Mouse (Mus musculus): ENCODE results near the gene Exoc3l2. TPM values are rescaled to one million over a fixed set of nuclear protein-coding genes. Genes with fewer than 3 reads are reported as not detected.
A peak's percentile ranks its signal among the peaks of the same experiment; 100 is the strongest.
"Not testable (repeated sequence)": the region's sequence is repeated elsewhere in the genome, so short reads cannot be mapped to it uniquely, and the experiment has no call there.

Exoc3l2 gene
- total RNA-seq, 2 experiments from 2014 or later: 0.40 to 0.74 TPM

DNA sequence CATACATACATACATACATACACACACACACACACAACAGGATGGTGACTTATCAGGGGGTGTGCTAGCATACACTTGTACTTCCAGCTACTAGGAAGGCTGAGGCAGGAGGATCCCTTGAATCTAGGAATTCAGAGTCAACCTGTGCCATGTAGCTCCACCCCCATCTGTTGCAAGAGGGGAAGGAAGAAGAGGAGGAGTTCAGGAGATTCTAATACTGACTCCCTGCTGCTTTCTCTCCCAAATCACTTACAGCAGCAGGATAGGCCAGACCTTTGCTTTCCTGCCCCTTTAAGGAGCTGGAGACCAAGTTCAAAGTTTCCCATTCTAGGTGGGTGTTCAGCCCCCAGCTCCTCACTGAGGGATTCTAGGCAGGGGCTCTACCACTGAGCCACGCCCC lies 22.4 kb downstream of the Exoc3l2 start:
- DNase-seq (ENCODE audit: low spot score in 2 of 2): no peak

DNA sequence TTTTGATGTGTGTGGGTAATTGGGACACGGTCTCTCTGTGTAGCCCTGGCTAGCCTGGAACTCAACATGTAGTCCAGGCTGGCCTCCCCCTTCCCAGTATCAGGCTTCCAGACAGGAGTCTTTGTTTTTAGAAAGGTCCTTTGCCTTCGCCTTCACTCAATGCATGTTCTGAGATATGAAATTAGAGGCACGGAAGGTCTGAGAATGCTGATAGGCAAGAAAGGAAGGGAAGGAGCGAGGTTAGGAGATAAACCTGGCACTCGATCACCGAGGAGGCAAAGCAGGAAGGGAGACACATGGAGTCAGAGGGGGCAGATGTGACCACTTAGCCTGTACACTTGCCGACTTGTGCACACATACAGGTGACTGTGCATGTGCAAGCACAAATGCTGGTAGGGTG lies 23.4 kb downstream of the Exoc3l2 start:
- DNase-seq (ENCODE audit: low spot score in 2 of 2): no peak

DNA sequence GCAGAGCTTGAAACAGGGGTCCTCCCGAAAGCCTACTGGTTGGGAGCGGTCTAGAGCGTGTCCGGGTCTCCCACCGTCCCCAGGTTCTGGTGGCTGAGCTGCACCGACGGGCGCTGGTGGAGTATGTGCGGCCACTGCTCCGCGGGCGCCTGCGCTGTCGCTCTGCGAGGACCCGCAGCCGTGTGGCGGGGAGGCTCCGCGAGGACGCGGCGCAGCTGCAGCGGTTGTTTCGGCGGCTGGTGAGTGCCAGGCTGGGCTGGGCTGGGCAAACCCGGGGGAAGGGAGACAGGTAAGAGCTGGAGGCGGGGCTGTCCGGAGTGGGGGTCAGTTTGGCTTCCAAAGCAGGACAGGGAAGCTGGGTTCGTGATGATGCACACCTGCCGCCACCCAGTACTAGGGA lies 26.4 kb downstream of the Exoc3l2 start:
- peak in 1 of 2 experiments; percentile 20 for DNase-seq (ENCODE audit: low spot score in 2 of 2)

DNA sequence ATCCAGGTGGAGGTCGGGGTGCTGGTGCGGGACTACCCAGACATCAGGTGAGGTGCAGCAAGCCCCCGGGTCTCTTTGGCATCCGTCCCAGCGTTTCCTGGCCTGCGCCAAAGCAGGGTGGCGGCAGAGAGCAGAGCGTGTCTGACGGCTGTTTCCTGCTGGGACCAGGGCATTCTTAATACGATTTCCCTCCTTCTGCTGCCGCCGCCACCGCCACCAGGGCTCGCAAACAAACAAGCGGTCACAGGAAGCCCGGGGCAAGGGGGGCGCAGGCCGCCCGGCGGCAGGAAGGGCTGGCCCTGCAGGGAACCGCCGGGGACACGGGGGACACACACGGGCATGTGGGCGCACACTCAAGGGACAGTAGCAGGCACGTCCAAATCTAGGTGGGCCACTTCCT lies 28.6 kb downstream of the Exoc3l2 start:
- DNase-seq (ENCODE audit: low spot score in 2 of 2): no peak

DNA sequence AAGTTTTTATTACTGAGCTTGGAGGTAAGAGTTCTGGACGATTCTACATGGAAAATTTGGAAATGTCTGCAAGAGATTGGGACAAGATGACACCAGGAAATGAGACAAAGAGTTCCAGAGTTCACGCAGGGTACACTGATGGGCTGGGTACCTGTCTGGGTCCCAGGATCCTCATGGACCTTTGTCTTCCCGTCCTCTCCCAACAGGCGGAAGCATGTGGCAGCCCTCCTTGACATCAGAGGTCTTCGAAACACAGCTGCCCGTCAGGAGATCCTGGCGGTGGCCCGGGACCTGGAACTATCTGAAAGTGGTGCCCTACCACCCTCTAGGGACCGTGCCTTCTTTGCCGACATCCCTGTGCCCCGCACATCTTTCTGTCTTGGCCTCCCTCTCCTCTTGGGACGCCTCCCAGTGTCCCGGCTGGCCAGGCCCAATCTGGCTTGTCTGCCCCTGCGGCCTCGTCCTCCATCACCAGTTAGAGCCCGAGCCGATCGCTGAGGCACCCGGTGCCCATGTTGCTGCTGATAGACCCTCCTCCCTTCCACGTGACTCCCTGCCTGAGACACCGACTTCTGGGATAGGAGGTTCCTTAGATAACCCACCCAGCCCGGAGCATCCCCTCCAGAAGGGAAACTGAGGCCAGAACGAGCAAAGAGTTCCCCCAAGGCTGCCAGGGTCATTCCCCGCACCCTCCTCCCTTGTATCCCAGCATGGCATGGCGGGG lies 31.8 kb downstream of the Exoc3l2 start:
- DNase-seq (ENCODE audit: low spot score in 2 of 2): no peak

DNA sequence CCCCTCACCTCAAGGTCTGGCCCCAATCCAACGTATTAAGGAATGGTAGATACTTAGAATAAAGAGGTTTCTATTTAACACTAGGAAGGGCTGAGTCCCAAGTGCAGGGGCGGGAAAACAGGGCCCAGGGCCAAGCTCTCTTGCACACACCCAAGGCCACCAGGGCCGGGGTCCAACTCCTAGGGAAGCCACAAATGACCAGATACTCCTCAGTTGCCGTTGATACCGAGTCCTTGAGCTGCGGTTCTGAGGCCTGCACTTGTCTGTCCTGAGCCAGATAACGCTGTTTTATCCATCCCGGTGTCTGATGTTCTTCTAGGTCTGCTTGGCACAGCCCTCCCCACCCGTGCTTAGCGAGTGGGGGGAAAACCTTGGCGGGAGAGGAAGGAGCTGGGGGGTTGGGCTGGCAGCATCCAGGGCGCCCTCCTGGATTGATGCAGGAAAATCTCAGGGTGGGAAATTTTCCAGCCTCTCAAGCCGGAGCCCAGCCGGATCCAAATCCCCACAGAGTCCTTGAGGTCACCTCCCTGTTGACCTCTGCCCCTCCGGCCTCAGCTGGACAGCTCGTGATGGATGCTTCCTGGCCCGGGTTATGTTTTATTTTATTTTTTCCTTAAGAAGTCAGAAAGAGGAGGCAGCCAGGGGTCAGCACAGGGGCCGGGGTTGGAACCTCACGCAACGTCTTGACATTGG lies 32.5 kb downstream of the Exoc3l2 start:
- no peak for DNase-seq (ENCODE audit: low spot score in 2 of 2)

DNA sequence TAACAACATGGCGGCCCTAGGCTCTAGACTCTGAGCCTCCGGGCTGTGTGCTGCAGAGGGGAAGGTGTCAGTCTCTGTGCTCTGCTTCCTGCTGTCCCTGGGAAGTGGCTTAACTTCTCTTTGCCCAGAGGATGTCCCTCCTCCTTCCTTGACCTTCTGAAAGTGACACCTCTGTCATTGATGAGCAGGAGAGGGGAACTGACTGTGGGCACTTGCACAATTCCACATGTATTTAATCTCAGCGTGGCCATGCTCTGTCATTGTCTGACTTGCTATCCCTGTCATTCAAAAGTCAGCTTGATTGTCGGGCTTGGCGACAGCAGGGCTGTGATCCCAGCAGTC lies 33.1 kb downstream of the Exoc3l2 start:
- no peak for DNase-seq (ENCODE audit: low spot score in 2 of 2)

DNA sequence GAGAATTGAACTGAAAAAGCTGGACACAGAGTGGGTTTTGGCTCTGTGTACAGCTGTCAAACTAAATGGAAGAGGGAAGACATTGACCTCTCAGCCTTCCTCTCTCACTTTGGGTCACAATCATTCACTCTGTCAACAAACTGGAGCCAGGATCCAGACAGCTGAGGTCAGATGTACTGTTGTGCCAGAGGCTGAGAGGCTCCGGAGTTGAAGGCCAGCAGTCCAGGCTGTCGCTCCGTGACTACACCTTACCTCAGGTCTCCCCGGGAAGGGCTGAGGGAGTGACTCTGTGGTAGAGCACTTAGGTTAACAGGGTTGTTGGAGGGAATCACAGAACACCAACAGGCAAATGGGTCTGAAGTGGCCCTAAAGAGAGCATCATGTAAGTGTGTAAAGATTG lies 35.2 kb downstream of the Exoc3l2 start:
- no peak for DNase-seq (ENCODE audit: low spot score in 2 of 2)

DNA sequence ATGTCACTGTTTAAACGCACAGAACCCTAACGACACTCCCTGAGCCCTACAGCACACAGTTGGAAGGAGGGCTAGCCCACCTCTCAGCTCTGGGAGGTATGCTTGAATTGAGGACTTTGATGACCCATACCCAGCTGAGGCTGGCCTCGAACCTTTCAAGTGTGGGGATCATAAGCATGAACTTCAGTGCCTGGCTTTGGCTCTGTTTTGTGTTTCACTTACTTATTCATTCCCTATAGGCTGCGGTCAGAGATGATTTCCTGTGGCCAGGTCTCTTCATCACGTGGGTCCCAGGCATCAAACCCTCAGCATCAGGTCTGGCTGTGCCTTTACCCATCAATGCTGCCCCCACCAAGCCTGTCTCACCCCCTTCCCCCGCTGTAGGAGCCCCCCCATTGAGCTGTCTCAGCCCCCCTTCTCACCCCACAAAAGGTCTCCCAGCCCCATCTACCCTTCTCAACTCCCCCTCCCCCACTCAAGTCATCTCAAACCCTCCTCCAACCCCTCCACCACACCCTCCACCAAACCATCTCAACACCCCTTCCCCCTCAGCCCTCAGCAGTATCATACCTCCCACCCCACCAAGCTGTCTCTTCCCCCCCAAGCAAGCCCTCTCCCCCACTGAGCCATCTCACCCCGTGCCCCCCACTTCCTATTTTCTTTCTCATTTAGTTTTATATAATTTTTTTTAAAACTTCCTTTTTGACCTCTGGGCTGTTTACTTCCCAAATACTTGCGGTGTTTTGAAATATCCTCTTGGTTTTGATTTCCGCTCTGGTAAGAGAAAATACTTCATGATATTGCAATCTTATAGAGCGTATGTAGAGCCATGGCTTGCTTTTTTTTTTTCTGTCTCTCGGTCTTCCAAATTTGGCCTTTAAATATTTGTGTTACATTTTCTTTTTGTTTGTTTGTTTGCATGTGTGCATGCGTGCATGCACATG lies 37.6 kb downstream of the Exoc3l2 start:
- no peak for DNase-seq (ENCODE audit: low spot score in 2 of 2)

DNA sequence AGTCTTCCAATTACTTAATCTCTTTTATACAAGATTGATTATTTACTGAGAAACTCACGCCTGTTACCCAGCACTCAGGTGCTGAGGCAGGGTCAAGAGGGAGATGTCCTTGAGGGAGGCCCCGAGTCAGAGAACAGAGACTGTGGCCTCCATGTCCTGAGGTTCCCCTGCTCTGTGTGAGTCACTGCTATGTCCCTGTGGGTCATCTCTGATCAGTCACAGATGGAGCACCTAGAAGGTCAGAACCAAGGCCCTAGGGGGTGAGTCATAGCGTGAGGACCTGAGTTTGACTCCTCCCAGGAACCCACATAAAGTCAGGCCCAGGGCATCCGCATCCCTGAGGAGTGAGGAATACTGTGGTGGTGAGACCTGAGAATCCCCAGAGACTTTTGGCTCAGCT lies 38.5 kb downstream of the Exoc3l2 start:
- no peak for DNase-seq (ENCODE audit: low spot score in 2 of 2)

DNA sequence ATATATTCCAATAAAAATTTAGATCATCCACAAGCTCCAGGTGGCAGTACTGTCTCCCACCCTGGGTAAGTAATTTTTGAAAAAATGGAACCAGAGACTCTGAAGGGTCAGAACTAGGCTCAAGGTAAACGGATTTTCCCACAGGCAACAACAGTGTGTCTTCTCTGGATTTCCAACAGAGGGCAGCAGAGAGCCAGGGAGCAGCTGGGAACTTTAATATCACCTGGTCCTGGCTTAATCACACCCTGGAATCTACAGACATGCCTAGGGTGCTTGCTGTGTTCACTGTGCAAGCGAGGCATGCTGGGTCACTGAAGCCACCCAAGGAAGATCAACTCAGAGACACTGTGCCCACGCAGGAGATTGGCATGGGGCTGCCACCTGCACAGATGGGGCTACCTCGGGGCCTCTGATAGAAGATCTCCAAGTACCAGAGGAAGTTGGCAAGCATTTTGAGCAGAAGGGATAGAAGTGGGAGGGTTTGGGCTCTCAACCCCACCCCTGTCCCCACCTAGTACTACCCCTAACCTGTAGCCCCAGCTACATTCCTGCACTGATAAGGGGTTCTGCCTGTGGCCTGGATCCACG lies 40.4 kb downstream of the Exoc3l2 start:
- peak in 1 of 2 experiments; percentile 44 for DNase-seq (ENCODE audit: low spot score in 2 of 2)

DNA sequence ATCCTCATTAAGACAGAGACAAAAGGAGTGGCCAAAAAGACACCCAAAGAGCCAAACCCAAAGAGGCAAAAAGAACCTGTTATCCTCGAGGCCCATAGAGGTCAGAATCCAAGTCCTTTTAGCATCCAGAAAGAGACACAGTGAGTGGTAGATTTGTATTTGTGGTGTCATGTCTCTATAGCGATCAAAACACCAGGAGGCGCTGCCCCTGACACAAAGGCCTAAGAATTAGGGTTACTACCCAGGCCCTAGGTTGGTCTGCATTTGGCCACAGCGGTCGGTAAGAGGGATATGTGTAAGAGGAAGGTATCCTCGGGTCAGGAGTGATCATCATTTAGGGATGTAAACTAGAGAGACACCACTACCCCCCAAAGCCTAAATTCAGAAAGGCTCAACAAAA lies 43.2 kb downstream of the Exoc3l2 start:
- DNase-seq (ENCODE audit: low spot score in 2 of 2): no peak

DNA sequence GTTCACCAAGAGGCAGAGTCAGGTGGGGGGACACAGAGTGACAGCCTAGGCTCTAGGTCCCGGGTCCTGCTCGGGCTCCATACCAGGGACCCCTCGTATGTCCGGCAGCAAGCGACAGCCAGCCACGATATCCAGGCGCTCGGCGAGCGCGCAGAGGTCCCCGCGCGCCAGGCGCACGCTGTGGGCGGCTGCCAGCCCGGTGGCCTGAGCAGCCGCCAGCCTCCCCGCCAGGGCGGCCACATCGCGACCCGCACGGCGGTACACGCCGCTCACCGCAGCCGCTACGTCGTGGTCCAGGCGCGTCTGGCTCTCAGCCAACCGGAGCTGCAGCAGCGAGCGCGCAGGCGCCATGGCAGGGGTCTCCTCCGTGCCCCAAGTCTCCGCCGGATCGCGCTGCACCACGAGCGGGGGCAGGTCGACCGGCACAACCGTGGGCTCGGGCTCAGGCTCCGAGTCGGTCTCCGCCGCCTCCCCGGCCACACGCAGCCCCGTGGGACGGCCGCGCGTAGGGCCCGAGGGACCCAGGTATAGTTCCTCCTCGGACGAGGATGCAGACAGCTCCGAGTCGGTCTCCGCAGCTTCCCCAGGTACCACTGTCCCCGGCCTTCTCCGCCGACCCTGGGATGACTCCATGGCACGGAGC lies 44.0 kb downstream of the Exoc3l2 start:
- DNase-seq (ENCODE audit: low spot score in 2 of 2): peak in 1 of 2 experiments; percentile 37

DNA sequence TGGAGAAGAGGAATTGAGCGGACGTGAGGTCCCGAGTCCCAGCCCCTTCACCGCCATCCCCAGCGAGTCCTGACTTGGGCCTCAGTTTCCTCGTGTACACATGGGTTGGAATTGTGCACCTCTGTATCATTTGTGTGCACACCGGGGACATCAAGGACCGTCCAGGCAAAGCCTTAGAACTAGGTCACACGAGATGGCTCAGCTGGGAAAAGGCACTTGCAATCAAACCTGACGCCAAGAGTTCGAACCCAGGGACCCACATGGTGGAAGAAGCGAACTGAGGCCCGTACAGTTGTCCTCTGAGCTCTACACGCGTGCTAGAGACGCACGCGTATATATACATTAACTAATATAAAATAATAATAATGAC lies 44.5 kb downstream of the Exoc3l2 start:
- DNase-seq (ENCODE audit: low spot score in 2 of 2): no peak

DNA sequence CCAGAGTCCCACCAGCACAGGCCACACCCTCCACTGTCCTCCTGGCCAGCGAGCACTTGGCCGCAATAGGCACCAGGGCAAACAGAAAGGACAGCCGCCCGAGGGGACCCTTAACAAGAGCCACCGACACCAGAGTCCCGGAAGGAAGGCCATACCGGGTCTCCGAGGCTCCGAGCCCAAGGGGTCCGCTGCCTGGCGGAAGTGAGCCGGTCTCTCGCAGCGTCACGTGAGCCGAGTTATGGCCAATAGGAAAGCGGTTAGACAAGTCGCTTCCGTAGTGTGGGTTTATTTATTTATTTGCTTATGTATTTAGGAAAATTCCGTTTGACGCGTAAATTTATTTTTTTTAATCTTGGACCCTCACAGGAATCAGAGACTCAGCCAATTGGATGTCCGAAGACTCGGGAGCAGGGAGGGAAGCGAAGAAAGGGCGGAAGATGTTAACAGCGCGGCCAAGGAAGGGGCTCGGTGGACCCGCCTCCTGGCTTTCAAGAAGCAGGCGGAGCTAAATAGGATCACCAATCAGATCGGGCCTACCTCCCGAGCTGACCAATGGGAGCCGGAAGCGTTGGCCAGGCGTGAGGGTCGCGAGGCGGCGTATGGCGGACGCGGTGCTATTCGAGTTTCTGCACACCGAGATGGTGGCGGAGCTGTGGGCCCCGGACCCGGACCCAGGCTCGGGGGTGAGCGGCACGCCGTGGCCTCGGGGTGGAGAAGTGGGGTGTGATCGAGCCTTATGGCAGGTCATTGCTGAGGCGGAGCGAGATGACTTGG lies 45.2 kb downstream of the Exoc3l2 start, which contains the start of the genes Bloc1s3 and Trappc6a:
Bloc1s3 (minus strand) TSS at position 218 of the 774 bp plus-strand sequence.
Trappc6a (plus strand) TSS at position 246 of the 774 bp plus-strand sequence.
- DNase-seq (ENCODE audit: low spot score in 2 of 2): peak; percentile 91 to 94

DNA sequence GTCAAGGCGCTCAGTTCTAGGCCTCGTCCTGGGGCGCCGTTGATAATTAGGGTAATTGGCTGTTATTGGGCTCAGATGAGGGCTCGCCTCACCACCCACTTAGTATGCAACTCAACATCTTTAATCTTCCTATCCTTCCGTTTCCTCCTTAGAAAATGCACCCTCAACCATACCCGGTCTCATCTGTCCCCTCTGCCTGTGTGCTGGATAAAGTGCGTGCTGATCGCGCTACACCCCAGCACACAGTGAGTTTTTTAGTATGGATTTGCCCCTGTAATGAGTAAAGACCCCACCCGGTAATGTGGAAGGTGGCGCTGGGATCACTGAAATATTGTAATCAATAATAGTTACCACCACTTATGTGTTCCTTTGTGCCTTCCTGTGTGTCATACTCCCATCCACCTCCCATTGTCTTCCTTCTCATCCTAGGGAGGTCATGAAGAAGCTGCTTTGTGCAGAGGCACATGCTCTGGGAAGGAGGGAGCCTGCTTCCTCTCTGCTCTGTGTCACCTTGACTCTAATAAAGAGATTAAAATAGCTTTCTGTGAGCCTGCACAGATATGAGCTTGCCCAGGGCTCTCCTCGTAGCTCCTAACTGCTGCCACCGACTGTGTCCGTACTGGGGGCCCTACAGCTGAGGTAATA lies 45.9 kb downstream of the Exoc3l2 start:
- DNase-seq (ENCODE audit: low spot score in 2 of 2): no peak

DNA sequence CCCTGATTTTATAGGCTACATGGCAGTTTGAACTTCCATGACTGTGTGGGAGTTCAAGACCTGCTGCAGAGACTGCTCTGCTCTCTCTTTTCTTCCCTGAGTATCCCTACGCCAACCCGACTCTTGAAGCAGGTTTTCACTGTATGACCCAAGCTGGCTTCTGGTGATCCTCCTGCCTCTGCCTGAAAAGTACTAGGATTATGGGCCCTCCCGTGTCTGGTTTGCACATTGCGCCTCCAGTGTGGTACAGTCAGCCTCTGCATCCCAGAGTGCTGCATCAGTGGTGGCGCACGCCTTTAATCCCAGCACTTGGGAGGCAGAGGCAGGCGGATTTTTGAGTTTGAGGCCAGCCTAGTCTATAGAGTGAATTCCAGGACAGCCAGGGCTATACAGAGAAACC lies 46.7 kb downstream of the Exoc3l2 start:
- no peak for DNase-seq (ENCODE audit: low spot score in 2 of 2)

DNA sequence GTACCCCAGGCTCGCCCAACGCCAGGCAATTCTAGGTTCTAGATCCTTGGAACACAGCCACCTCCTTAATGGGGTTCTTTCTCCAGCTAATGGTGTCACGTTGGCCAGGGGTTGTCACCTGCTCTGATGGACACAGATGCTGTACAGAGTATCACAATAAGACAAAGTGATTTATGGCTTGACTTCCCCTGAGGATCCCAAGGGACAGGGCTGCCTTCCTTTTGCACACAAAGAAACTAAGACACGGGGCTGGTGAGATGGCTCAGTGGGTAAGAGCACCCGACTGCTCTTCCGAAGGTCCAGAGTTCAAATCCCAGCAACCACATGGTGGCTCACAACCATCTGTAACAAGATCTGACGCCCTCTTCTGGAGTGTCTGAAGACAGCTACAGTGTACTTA lies 48.8 kb downstream of the Exoc3l2 start:
- not testable (repeated sequence) for DNase-seq (ENCODE audit: low spot score in 2 of 2)

DNA sequence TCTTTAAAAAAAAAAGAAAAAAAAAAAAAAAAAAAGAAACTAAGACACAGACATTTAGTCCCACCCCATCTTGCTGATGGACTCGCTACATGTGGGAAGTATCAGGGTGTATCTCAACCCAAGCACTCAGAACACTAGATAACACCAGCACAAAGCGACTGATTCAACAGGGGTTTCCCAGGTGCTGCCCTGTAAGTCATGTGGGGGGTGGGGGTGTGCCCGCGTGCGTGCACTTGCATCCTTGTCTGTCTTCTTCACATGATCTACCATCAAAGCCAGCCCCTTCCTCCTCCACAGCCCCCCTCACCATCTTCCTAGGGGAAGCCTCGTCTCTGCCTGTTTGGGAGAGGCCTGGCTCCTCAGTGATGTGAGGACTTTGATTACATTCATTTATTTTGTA lies 49.2 kb downstream of the Exoc3l2 start:
- no peak for DNase-seq (ENCODE audit: low spot score in 2 of 2)
